Comparison of ENCODE assay signal across 8 mouse cellular contexts in genomic region chr2:25482969-25483368, GRCm38 (mm10). TPM values are rescaled to one million over a fixed set of nuclear protein-coding genes. Genes with fewer than 3 reads are reported as not detected.
DNase-seq lines count a peak whose midpoint lies in the region; ATAC-seq lines count a peak whose summit lies in the region.
"Had no signal": no experiment of that assay in that cellular context is flagged by ENCODE, and none has a peak within 500 bp of the region (broad histone marks: within the 10 kb centered on the region; RNA-seq: fewer than 3 reads in every experiment).

No protein-coding gene starts in this region.

- H3K27me3 ChIP-seq in liver, embryonic 11.5 days (replicated peaks; ENCODE audit: control insufficient read depth, insufficient read depth, low read length), result no peaks in the 10 kb centered on the region; the same call in 1 of the 2 replicates

- 15% methylated on average over 7 of the region's 7 CpGs for WGBS in liver, embryonic 11.5 days

- no peak overlapping the region for H3K4me2 ChIP-seq in liver, embryonic 11.5 days

- 0 out of 2 replicates have a peak, but pooled peaks cover 3% of the 10 kb centered on the region for H3K4me1 ChIP-seq in liver, embryonic 11.5 days (replicated peaks; ENCODE audit: control insufficient read depth, insufficient read depth, low read length)

- H3K9ac ChIP-seq in liver, embryonic 11.5 days (ENCODE audit: low read depth, low read length), result no peak overlapping the region

- H3K36me3 ChIP-seq in liver, embryonic 11.5 days (ENCODE audit: control insufficient read depth, insufficient read depth, low read length), result no peaks in the 10 kb centered on the region

- DNase-seq in liver, result peak; percentile 74
- DNase-seq in liver, embryonic 11.5 days (ENCODE audit: low spot score), result no peak
- DNase-seq in R1 (ENCODE audit: low read depth, low spot score), result peak; percentile 58
- DNase-seq in embryo, embryonic 10 days (ENCODE audit: low spot score), result peak; percentile 46
- no peak for DNase-seq in gastrocnemius, adult 18-20 months (ENCODE audit: low spot score)

- H3K27ac ChIP-seq in liver, embryonic 11.5 days (ENCODE audit: low read depth, low read length), result no peak overlapping the region

- H3K9me3 ChIP-seq in liver, embryonic 11.5 days (ENCODE audit: control insufficient read depth, low read length), result no peaks in the 10 kb centered on the region

- no peak for ATAC-seq in liver, embryonic 11.5 days (replicated peaks; ENCODE audit: low FRiP score)
- peak; percentile 89 for ATAC-seq in megakaryocyte, adult 5-6 weeks (ENCODE audit: poor library complexity, severe bottlenecking)
- ATAC-seq in erythroid progenitor cell, adult 5-6 weeks (replicated peaks; ENCODE audit: low FRiP score, poor library complexity, severe bottlenecking), result no peak

- no peak overlapping the region for H3K4me3 ChIP-seq in liver, embryonic 11.5 days (ENCODE audit: low read depth, low read length)

RNA-seq across cellular contexts. Expression of gene Lcn12, which starts 10.7 kb away (rescaled TPM):
- polyA plus RNA-seq in liver, embryonic 11.5 days (2014; fragmentation: Nextera tagmentation; extraction: Ambion mirVana), result not detected in 2 replicates
- not detected in 2 replicates for total RNA-seq in megakaryocyte, adult 5-6 weeks (2015)
- not detected in 2 replicates for total RNA-seq in megakaryocyte, adult 5-6 weeks (2017)
- not detected in 2 replicates for total RNA-seq in erythroid progenitor cell, adult 5-6 weeks (2015; ENCODE audit: low replicate concordance)
- not detected in 2 replicates for total RNA-seq in erythroid progenitor cell, adult 5-6 weeks (2017; ENCODE audit: low replicate concordance)
- not detected for total RNA-seq in gastrocnemius, adult 18-20 months (2021)
- polyA plus RNA-seq: lung, embryonic 16.5 days had no signal

RNA-seq across cellular contexts. Expression of gene Ptgds, which starts 13.1 kb away (rescaled TPM):
- not detected in 2 replicates for polyA plus RNA-seq in liver, embryonic 11.5 days (2014; fragmentation: Nextera tagmentation; extraction: Ambion mirVana)
- not detected in 2 replicates for total RNA-seq in megakaryocyte, adult 5-6 weeks (2015)
- total RNA-seq in megakaryocyte, adult 5-6 weeks (2017), result not detected in 2 replicates
- total RNA-seq in erythroid progenitor cell, adult 5-6 weeks (2015; ENCODE audit: low replicate concordance), result not detected in 2 replicates
- not detected in 2 replicates for total RNA-seq in erythroid progenitor cell, adult 5-6 weeks (2017; ENCODE audit: low replicate concordance)
- total RNA-seq in gastrocnemius, adult 18-20 months (2021), result not detected

RNA-seq across cellular contexts. Expression of gene Fbxw5, which starts 17.6 kb away (rescaled TPM):
- polyA plus RNA-seq in liver, embryonic 11.5 days (2014; fragmentation: Nextera tagmentation; extraction: Ambion mirVana), result 63.3 and 63.6 TPM in 2 replicates
- 23.4 and 32.3 TPM in 2 replicates for total RNA-seq in megakaryocyte, adult 5-6 weeks (2015)
- total RNA-seq in megakaryocyte, adult 5-6 weeks (2017), result 15.5 and 19.8 TPM in 2 replicates
- 10.1 and 13.0 TPM in 2 replicates for total RNA-seq in erythroid progenitor cell, adult 5-6 weeks (2015; ENCODE audit: low replicate concordance)
- 3.6 and 20.9 TPM in 2 replicates for total RNA-seq in erythroid progenitor cell, adult 5-6 weeks (2017; ENCODE audit: low replicate concordance)
- 10 to 100 TPM; 81.5 to 84.3 TPM for total RNA-seq in gastrocnemius, adult 18-20 months (2021)

RNA-seq across cellular contexts. Expression of gene C8g, which starts 18.6 kb away (rescaled TPM):
- 14.9 and 16.8 TPM in 2 replicates for polyA plus RNA-seq in liver, embryonic 11.5 days (2014; fragmentation: Nextera tagmentation; extraction: Ambion mirVana)
- total RNA-seq in megakaryocyte, adult 5-6 weeks (2015), result 0.18 and 2.1 TPM in 2 replicates
- 0.44 and 1.2 TPM in 2 replicates for total RNA-seq in megakaryocyte, adult 5-6 weeks (2017)
- not detected in 2 replicates for total RNA-seq in erythroid progenitor cell, adult 5-6 weeks (2015; ENCODE audit: low replicate concordance)
- 0.64 TPM in 1 of 2 replicates, not detected in the other for total RNA-seq in erythroid progenitor cell, adult 5-6 weeks (2017; ENCODE audit: low replicate concordance)
- 1 to 10 TPM; 2.0 to 2.1 TPM for total RNA-seq in gastrocnemius, adult 18-20 months (2021)

RNA-seq across cellular contexts. Expression of gene Paxx, which starts 22.1 kb away (rescaled TPM):
- 9.2 and 14.3 TPM in 2 replicates for polyA plus RNA-seq in liver, embryonic 11.5 days (2014; fragmentation: Nextera tagmentation; extraction: Ambion mirVana)
- 36.3 and 36.5 TPM in 2 replicates for total RNA-seq in megakaryocyte, adult 5-6 weeks (2015)
- 25.7 and 29.6 TPM in 2 replicates for total RNA-seq in megakaryocyte, adult 5-6 weeks (2017)
- total RNA-seq in erythroid progenitor cell, adult 5-6 weeks (2015; ENCODE audit: low replicate concordance), result 17.6 and 24.5 TPM in 2 replicates
- total RNA-seq in erythroid progenitor cell, adult 5-6 weeks (2017; ENCODE audit: low replicate concordance), result 5.3 TPM in 1 of 2 replicates, not detected in the other
- total RNA-seq in gastrocnemius, adult 18-20 months (2021), result 10 to 100 TPM; 13.7 to 15.1 TPM

Comparison
In these comparisons a context has a peak if more than half of its experiments do, and no peak if none do; other contexts are left out.
1. DNase-seq: peak in liver (single experiment), R1 (single experiment) and embryo, embryonic 10 days (single experiment); none in liver, embryonic 11.5 days (single experiment) and gastrocnemius, adult 18-20 months (single experiment).